Mouse (Mus musculus): ENCODE measurements at regions not wholly inside any gene's neighbourhood (a gene's known extent, or its start where the extent isn't known, plus 50 kb on each side); places are given as distances from the start of the nearest gene placed in this dataset.

GRCm38 (mm10) chr6:31075209-31075571, 116.3 kb upstream of the Klf14 start:
- no peak for TF ChIP-seq POLR2A (IDR thresholded peaks at IDR 0.05; ENCODE audit: insufficient read depth, low read length)
- TF ChIP-seq CTCF (IDR thresholded peaks at IDR 0.05; ENCODE audit: low read depth, low read length): no peak
